Mouse (Mus musculus): Measurements from ENCODE around the gene Ltf. TPM values are rescaled to one million over a fixed set of nuclear protein-coding genes. Genes with fewer than 3 reads are reported as not detected.

Ltf gene
- total and polyA plus RNA-seq, 3 experiments: 0.11 TPM; not detected in 2

DNA sequence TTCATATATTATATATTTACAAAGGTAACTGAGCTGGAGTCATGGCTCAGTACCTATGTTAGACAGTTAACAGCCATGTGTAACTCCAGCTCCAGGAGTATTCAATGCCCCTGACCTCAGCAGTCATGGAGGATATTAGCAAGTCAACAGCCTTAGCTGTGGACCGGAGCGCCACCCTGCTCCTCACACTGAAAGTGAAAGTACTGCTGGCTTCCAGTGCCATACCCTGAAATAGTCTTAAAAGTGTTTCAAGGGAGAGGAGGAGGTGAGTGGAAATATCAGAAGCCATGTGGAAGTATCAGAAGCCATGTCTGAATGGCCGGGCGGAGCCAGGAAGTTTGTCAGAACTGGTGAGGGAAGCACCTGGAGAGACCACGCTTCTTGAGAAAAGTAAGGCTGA is 28.2 kb downstream of the Ltf start:
- no peaks in the 10 kb centered on the region for H3K79me2 ChIP-seq (ENCODE audit: control insufficient read depth, insufficient read depth, low read length, poor library complexity)
- DNase-seq (ENCODE audit: low read depth, low spot score): no peak
- H3K27ac ChIP-seq (ENCODE audit: control insufficient read depth, low read depth, low read length): no peak overlapping the region
- H3K4me3 ChIP-seq (ENCODE audit: control insufficient read depth in 1 of 2, insufficient read depth in 1 of 2, low read depth in 2 of 2, low read length in 2 of 2): no peak overlapping the region
- no peaks in the 10 kb centered on the region for H3K9me3 ChIP-seq (replicated peaks; ENCODE audit: insufficient read depth, low read length)
- no peaks in the 10 kb centered on the region for H3K36me3 ChIP-seq (ENCODE audit: control insufficient read depth in 1 of 2, insufficient read depth in 2 of 2, low read length in 2 of 2)
- H3K4me1 ChIP-seq (ENCODE audit: control insufficient read depth in 1 of 2, insufficient read depth in 2 of 2, low read length in 2 of 2): no peaks in the 10 kb centered on the region; a peak in 1 of 4 replicates
- TF ChIP-seq MEF2A (IDR thresholded peaks at IDR 0.05; ENCODE audit: extremely low read depth, insufficient replicate concordance, low read depth, low read length, poor library complexity, severe bottlenecking) (no peak), CTCF (IDR thresholded peaks at IDR 0.05 in 2 of 3, conservative IDR thresholded peaks at IDR 0.05 in 1 of 3; ENCODE audit: control insufficient read depth in 1 of 3, insufficient read depth in 1 of 3, low read depth in 2 of 3, low read length in 3 of 3, poor library complexity in 1 of 3, severe bottlenecking in 1 of 3) (no peak), EP300 (IDR thresholded peaks at IDR 0.05; ENCODE audit: low read depth in 1 of 2, low read length in 2 of 2) (no peak), NRF1 (IDR thresholded peaks at IDR 0.05; ENCODE audit: insufficient read depth, low read depth, low read length, poor library complexity, severe bottlenecking) (no peak), CHD1 (IDR thresholded peaks at IDR 0.05; ENCODE audit: low read depth, low read length) (no peak), RCOR1 (IDR thresholded peaks at IDR 0.05; ENCODE audit: low read depth, low read length) (no peak), TAL1 (IDR thresholded peaks at IDR 0.05; ENCODE audit: low read length) (no peak), NELFE (IDR thresholded peaks at IDR 0.05; ENCODE audit: low read depth, low read length) (no peak), MAZ (IDR thresholded peaks at IDR 0.05; ENCODE audit: low read depth, low read length) (no peak), SIN3A (IDR thresholded peaks at IDR 0.05; ENCODE audit: low read length) (no peak), ZC3H11A (IDR thresholded peaks at IDR 0.05; ENCODE audit: low read depth, low read length) (no peak)
- H3K27me3 ChIP-seq (ENCODE audit: control insufficient read depth in 1 of 2, insufficient read depth in 2 of 2, low read length in 2 of 2): 0 out of 4 replicates have a peak, but pooled peaks cover 0 to 3% of the 10 kb centered on the region in 2 experiments
- no peak overlapping the region for H3K9ac ChIP-seq (ENCODE audit: control insufficient read depth, low read depth, low read length, poor library complexity, severe bottlenecking)

DNA sequence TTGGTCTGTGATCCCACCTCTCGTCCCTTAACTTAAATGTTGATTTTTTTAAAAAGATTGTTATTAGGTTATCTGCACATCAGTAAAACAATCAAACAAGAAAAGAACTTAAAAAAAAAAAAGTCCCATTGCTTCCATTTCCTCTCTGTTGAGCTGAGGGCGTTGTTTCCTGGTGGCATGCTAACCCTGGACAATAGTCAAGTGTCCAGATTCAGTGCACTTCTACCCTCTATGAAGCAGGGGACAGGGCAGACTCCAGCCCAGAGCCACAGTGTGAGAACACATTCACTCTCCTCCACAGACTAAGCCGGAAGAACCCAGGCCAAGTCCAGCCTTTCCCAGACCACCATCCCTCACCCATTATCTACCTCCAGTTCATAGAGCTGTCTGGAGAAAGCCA is 29.4 kb downstream of the Ltf start:
- no peak overlapping the region for H3K4me3 ChIP-seq (ENCODE audit: control insufficient read depth in 1 of 2, insufficient read depth in 1 of 2, low read depth in 2 of 2, low read length in 2 of 2)
- H3K9ac ChIP-seq (ENCODE audit: control insufficient read depth, low read depth, low read length, poor library complexity, severe bottlenecking): no peak overlapping the region
- H3K27ac ChIP-seq (ENCODE audit: control insufficient read depth, low read depth, low read length): no peak overlapping the region
- no peaks in the 10 kb centered on the region for H3K36me3 ChIP-seq (ENCODE audit: control insufficient read depth in 1 of 2, insufficient read depth in 2 of 2, low read length in 2 of 2)
- DNase-seq (ENCODE audit: low read depth, low spot score): no peak
- TF ChIP-seq TBP (IDR thresholded peaks at IDR 0.05; ENCODE audit: low read depth, low read length): no peak
- TF ChIP-seq MAFK (IDR thresholded peaks at IDR 0.05; ENCODE audit: borderline replicate concordance, low read depth, low read length): no peak
- no peak for TF ChIP-seq CHD2 (IDR thresholded peaks at IDR 0.05; ENCODE audit: low read length)
- no peak for TF ChIP-seq SIN3A (IDR thresholded peaks at IDR 0.05; ENCODE audit: low read length)
- TF ChIP-seq NRF1 (IDR thresholded peaks at IDR 0.05; ENCODE audit: insufficient read depth, low read depth, low read length, poor library complexity, severe bottlenecking): no peak
- TF ChIP-seq POLR2A (IDR thresholded peaks at IDR 0.05; ENCODE audit: control insufficient read depth in 1 of 2, insufficient read depth in 1 of 2, low read depth in 1 of 2, low read length in 2 of 2, poor library complexity in 1 of 2): no peak
- no peak for TF ChIP-seq KAT2A (conservative IDR thresholded peaks at IDR 0.05; ENCODE audit: low read depth, low read length)
- TF ChIP-seq JUND (IDR thresholded peaks at IDR 0.05; ENCODE audit: low read depth, low read length): no peak
- no peak for TF ChIP-seq HCFC1 (IDR thresholded peaks at IDR 0.05; ENCODE audit: low read depth, low read length)
- no peak for TF ChIP-seq MAZ (IDR thresholded peaks at IDR 0.05; ENCODE audit: low read depth, low read length)
- TF ChIP-seq ZNF384 (IDR thresholded peaks at IDR 0.05; ENCODE audit: low read depth, low read length): no peak
- TF ChIP-seq GATA1 (IDR thresholded peaks at IDR 0.05; ENCODE audit: low read depth, low read length): no peak
- no peak for TF ChIP-seq NELFE (IDR thresholded peaks at IDR 0.05; ENCODE audit: low read depth, low read length)
- no peak for TF ChIP-seq MYC (IDR thresholded peaks at IDR 0.05; ENCODE audit: low read depth, low read length)
- TF ChIP-seq USF2 (IDR thresholded peaks at IDR 0.05; ENCODE audit: borderline replicate concordance in 1 of 2, insufficient read depth in 1 of 2, low read depth in 1 of 2, low read length in 2 of 2): no peak
- no peak for TF ChIP-seq EP300 (IDR thresholded peaks at IDR 0.05; ENCODE audit: low read depth in 1 of 2, low read length in 2 of 2)
- no peak for TF ChIP-seq BHLHE40 (IDR thresholded peaks at IDR 0.05; ENCODE audit: borderline replicate concordance, low read depth, low read length)
- TF ChIP-seq MAX (IDR thresholded peaks at IDR 0.05; ENCODE audit: low read length): no peak
- TF ChIP-seq CTCF (IDR thresholded peaks at IDR 0.05 in 2 of 3, conservative IDR thresholded peaks at IDR 0.05 in 1 of 3; ENCODE audit: control insufficient read depth in 1 of 3, insufficient read depth in 1 of 3, low read depth in 2 of 3, low read length in 3 of 3, poor library complexity in 1 of 3, severe bottlenecking in 1 of 3): no peak
- H3K9me3 ChIP-seq (replicated peaks; ENCODE audit: insufficient read depth, low read length): no peaks in the 10 kb centered on the region
- H3K4me1 ChIP-seq (ENCODE audit: control insufficient read depth in 1 of 2, insufficient read depth in 2 of 2, low read length in 2 of 2): no peaks in the 10 kb centered on the region; a peak in 1 of 4 replicates
- peaks cover 0 to 3% of the 10 kb centered on the region in 2 experiments; a peak in 1 of 4 replicates for H3K27me3 ChIP-seq (ENCODE audit: control insufficient read depth in 1 of 2, insufficient read depth in 2 of 2, low read length in 2 of 2)
- no peaks in the 10 kb centered on the region for H3K79me2 ChIP-seq (ENCODE audit: control insufficient read depth, insufficient read depth, low read length, poor library complexity)

All from MEL (cell line).